Mouse (Mus musculus) cerebellum, postnatal 14 days (tissue): ENCODE data around the gene Pex12.
"Not testable (repeated sequence)": the region's sequence is repeated elsewhere in the genome, so short reads cannot be mapped to it uniquely, and the experiment has no call there.

Source experiments
- DNase-seq, 2 experiments: peaks; one replicate each; pipeline ENCODE4 v3.0.0; 2021; ENCODE audit warnings: mixed read lengths in 2 of 2

Gene Pex12

DNA sequence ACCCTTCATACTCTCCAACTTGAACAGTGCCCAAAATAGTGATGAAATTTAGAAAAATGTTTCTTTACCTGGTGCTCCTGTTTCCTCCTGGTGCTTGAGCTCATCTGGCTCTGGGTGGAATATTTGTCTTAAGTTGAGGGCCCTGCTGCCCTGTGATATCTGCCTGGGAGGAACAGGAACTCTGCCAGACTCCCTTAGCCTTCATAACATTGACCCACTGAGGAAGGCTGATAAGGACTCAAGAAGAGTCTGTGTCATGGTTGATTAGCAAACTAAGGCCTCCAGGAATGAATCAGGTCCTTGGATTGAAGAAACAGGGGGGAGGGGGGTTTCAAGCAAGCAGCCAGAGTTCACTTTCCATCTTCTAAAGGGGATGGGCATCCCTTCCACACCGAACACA lies 15.8 kb downstream of the Pex12 start, which contains the start of gene Slfn14:
Slfn14 (minus strand) TSS at position 161 of the 400 bp plus-strand sequence.
- no peak for DNase-seq

GRCm38 (mm10) chr11:83285627-83286026 lies 16.8 kb downstream of the Pex12 start:
- DNase-seq: no peak

DNA sequence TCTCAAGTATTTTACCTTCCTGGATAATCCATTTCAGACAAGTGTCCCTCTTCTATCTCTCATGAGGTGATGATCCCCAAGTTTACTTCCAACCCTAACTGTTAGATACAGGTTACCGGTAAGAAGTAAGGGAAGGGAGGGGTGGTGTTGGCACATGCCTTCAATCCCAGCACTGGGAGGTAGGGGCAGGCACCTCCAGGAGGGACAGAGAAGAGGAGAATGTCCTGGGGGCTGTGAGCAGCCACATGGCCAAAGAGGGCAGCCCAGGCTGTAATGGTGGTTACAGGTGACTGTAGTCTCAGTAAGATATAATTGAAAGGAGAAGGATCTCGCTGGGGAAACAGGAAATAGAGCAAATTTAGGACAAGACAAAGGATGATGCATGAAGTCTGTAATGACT lies 20.3 kb downstream of the Pex12 start:
- no peak for DNase-seq

DNA sequence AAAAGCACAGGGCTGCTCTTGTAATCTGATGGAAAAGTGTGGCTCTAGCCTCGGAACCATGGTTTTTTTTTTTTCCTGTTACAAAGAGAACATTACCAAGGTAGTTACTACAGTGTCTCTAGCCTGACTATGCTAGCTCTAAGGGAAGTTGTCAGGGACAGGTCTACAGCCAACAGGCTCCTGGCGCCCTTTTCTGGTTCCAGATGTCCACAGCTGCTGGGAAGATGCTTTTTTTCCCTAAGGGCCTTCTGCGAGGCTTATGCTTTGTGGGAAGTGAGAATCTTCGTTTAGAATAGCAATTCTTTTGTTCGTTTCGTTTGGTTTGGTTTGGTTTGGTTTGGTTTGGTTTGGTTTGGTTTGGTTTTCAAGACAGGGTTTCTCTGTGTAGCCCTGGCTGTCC lies 22.7 kb downstream of the Pex12 start:
- no peak for DNase-seq

GRCm38 (mm10) chr11:83279024-83279423 lies 23.4 kb downstream of the Pex12 start:
- DNase-seq: no peak

DNA sequence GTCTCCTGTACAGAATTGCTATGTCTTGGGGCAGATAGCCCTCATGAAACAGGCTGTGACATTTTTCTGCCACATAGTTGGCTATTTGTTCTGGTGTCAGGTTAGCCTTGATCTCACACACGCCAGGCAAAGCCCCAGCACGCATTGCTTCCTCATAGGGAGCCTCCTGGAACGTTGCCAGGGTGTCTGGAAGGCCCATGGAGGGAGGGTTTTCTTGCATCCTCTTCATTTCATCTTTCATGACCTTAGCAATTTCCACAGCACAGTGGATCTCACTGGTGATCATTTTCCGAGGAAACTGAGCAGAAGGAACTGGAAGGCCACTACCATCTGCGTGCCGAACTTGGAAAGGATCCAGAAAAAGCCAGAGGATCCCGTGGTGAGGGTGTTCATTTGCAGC lies 26.1 kb downstream of the Pex12 start:
- DNase-seq: peak in 1 of 2 experiments; percentile 41

- peak; percentile 35 to 62 for DNase-seq
Observed at GRCm38 (mm10) chr11:83271951-83272843, 30.2 kb downstream of the Pex12 start.

GRCm38 (mm10) chr11:83271151-83271950 lies 31.0 kb downstream of the Pex12 start:
- peak; percentile 86 to 88 for DNase-seq

DNA sequence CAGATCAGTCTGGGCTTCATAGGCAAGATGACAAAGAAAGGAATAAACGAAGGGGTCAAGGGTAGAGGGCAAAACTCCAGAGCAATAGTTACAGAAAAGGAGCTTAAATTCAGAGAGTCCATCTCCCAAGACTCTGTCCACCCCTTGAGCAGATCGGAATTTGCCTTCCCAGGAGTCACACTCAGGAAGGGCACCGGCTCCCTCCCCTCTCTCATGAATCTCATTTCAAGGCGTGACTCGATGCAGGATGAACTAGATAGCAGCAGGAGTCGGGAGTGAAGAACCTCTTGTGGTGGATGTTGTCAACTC lies 31.6 kb downstream of the Pex12 start:
- no peak for DNase-seq

DNA sequence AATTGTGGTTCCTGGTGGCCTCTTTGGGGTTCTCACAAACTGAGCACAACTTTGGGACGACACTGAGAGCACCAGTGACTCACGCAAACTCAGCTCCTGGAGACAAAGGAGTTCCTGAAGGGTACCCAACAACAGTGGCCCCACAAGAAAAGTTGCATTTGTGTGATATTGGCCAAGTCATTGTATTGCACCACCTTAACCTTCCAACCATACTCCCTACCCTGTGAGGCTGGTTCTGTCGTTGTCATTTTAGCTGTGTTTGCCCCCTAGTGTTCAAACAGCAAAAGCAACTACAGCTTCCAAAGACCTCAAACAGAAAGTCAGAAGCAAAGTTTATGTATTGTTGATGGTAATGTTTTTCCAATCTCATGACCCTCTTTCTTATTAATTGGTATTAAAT lies 39.2 kb downstream of the Pex12 start:
- no peak for DNase-seq

GRCm38 (mm10) chr11:83262673-83263072 lies 39.7 kb downstream of the Pex12 start:
- DNase-seq: no peak

- DNase-seq: not testable (repeated sequence)
Observed at GRCm38 (mm10) chr11:83257211-83257610, 45.2 kb downstream of the Pex12 start.
